Mouse (Mus musculus) forebrain, embryonic 16.5 days (tissue): ENCODE measurements around the gene Pnmal2. TPM values are rescaled to one million over a fixed set of nuclear protein-coding genes. Genes with fewer than 3 reads are reported as not detected.

ENCODE experiments used
- ATAC-seq: fragments of 200-750 bp; cut with Nextera tagmentation; 2 replicates; pipeline ENCODE4 v1.8.0; 2017; ENCODE audit warnings: mild to moderate bottlenecking, moderate library complexity
- H3K27ac ChIP-seq: fragments of 300-500 bp; sonication (generic); 2 replicates; pipeline ENCODE4 v1.5.1; 2014; ENCODE audit warnings: low read length, control low read depth
- H3K27me3 ChIP-seq: fragments of 300-500 bp; sonication (generic); replicated peaks from 2 replicates; pipeline ENCODE4 v1.6.1; 2014; ENCODE audit warnings: low read length; ENCODE audit not compliant: control insufficient read depth, insufficient read depth
- H3K36me3 ChIP-seq: fragments of 300-500 bp; sonication (generic); 2 replicates; pipeline ENCODE4 v1.6.1; 2014; ENCODE audit not compliant: control insufficient read depth, insufficient read depth
- H3K4me1 ChIP-seq: fragments of 300-500 bp; sonication (generic); replicated peaks from 2 replicates; pipeline ENCODE4 v1.6.1; 2014; ENCODE audit warnings: low read length; ENCODE audit not compliant: control insufficient read depth, insufficient read depth
- H3K4me2 ChIP-seq: fragments of 300-500 bp; sonication (generic); 2 replicates; pipeline ENCODE4 v1.6.1; 2014; ENCODE audit warnings: mild to moderate bottlenecking, low read length, control low read depth
- H3K4me3 ChIP-seq: fragments of 300-500 bp; sonication (generic); replicated peaks from 2 replicates; pipeline ENCODE4 v1.5.1; 2014; ENCODE audit warnings: mild to moderate bottlenecking, low read length, control low read depth
- H3K9ac ChIP-seq: fragments of 300-500 bp; sonication (generic); replicated peaks from 2 replicates; pipeline ENCODE4 v1.6.1; 2014; ENCODE audit warnings: low read depth, low read length, control low read depth
- H3K9me3 ChIP-seq: fragments of 300-500 bp; sonication (generic); 2 replicates; pipeline ENCODE4 v1.6.1; 2016; ENCODE audit warnings: low read length; ENCODE audit not compliant: control insufficient read depth
- WGBS: fragments of 180-500 bp; shearing (Covaris S2); extraction: QIAGEN DNeasy Blood & Tissue Kit; methylation state at CpG from one replicate; pipeline ENCODE4 v1.1.7; 2014; 5-methylcytosine and 5-hydroxymethylcytosine counted together
- polyA plus RNA-seq: library from polyadenylated mRNA; unstranded; fragments of >200 nt; fragmentation: Nextera tagmentation; extraction: Ambion mirVana; gene quantifications from 2 replicates; pipeline ENCODE4 v1.2.1, GENCODE M21; 2015

Gene Pnmal2
- polyA plus RNA-seq, 1 experiment from 2014 or later, result 118 TPM

DNA sequence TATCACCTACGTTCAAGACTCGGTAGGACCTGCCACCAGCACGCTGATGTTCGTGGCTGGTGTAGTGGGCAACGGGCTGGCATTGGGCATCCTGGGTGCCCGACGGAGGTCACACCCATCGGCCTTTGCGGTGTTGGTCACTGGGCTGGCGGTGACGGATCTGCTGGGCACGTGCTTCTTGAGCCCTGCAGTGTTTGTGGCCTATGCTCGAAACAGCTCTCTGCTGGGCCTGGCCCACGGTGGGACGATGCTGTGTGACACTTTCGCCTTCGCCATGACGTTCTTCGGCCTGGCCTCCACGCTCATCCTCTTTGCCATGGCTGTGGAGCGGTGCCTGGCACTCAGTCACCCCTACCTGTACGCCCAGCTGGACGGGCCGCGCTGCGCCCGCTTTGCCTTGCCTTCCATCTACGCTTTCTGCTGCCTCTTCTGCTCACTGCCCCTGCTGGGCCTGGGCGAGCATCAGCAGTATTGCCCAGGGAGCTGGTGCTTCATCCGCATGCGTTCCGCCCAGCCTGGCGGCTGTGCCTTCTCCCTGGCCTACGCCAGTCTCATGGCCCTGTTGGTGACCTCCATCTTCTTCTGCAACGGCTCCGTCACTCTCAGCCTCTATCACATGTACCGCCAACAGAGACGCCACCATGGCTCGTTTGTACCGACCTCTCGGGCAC is 37.5 kb upstream of the Pnmal2 start:
- no peaks in the 10 kb centered on the region; the same call in 1 of the 2 replicates for H3K4me1 ChIP-seq

DNA sequence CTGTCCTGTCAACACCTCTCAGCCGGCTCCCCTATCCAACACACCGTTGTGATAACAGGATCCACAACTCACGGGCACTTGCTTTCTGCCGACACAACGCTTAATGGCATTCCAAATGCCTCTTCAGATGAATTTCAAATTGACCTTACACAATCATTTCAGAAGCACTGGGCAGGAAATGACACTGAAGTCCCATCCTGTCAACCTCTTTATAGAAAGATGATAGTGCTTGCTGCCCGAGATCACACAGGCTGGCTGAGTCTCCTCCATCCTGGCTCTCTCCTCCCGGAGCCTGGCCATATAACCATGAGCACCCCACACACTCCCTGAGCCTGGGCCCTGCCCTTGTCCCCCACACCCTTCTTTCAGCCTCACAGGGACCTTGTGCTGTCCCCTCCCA is 36.6 kb upstream of the Pnmal2 start:
- Histone ChIP-seq H3K36me3 (no peaks in the 10 kb centered on the region), H3K27me3 (no peaks in the 10 kb centered on the region), H3K4me2 (no peak overlapping the region), H3K9ac (no peak overlapping the region), H3K4me3 (no peak overlapping the region), H3K9me3 (no peaks in the 10 kb centered on the region), H3K4me1 (no peaks in the 10 kb centered on the region; the same call in 1 of the 2 replicates), H3K27ac (no peak overlapping the region)
- 84% methylated on average over 7 of the region's 7 CpGs for WGBS
- ATAC-seq, result no peak

More for the DNA sequence above, 37.5 kb upstream of the Pnmal2 start:
- H3K36me3 ChIP-seq, result no peaks in the 10 kb centered on the region
- H3K27ac ChIP-seq, result no peak overlapping the region
- H3K9ac ChIP-seq, result no peak overlapping the region
- no peak overlapping the region for H3K4me3 ChIP-seq
- H3K27me3 ChIP-seq, result no peaks in the 10 kb centered on the region
- 94% methylated on average over 41 of the region's 41 CpGs for WGBS
- ATAC-seq, result no peak
- no peak overlapping the region for H3K4me2 ChIP-seq
- H3K9me3 ChIP-seq, result no peaks in the 10 kb centered on the region

DNA sequence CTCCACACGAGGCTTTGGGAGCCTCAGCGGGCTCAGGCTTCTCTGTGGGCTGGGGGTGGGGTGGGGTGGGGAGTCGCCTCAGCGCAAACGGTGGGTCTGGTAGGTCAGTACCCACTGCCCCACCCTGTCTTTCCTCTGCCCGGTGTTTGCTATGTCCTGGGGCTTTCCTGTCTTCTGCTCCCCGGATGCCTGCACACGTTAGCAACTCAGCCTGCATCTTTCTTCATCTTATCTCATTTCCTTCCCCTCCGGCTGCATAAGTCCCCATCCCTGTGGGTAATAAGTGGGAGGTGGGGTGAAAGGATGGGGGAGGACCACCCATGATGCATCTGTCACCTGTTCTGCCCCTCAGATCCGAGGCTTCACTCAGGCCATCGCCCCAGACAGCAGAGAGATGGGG is 36.1 kb upstream of the Pnmal2 start:
- no peak for ATAC-seq
- H3K9ac ChIP-seq, result no peak overlapping the region
- H3K27me3 ChIP-seq, result no peaks in the 10 kb centered on the region
- H3K9me3 ChIP-seq, result no peaks in the 10 kb centered on the region
- no peak overlapping the region for H3K27ac ChIP-seq
- no peak overlapping the region for H3K4me3 ChIP-seq
- 54% methylated on average over 11 of the region's 11 CpGs for WGBS
- H3K4me1 ChIP-seq, result no peaks in the 10 kb centered on the region; the same call in 1 of the 2 replicates
- H3K36me3 ChIP-seq, result no peaks in the 10 kb centered on the region
- no peak overlapping the region for H3K4me2 ChIP-seq

DNA sequence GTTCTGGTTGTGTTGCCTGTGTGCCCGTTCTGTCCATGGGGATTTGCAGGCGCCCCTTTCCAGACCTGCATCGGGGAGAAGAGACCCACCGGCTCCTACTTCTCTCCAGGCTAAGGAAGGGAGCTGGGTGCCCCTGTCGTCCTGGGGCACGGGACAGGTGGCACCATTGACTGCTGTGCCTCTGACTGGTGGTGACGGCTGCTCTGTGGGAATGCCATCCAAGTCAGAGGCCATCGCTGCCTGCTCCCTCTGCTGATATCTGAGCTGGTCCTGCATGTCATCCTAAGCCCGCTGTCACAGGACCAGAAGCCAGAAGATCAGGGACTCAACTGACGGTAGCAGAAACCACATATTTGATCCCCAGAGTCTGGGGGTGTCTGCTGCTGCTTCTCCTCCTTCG is 35.6 kb upstream of the Pnmal2 start:
- Histone ChIP-seq H3K4me2 (no peak overlapping the region), H3K27ac (no peak overlapping the region), H3K9ac (0 out of 2 replicates have a peak overlapping the region, but pooled peaks have one; percentile 20), H3K4me3 (no peak overlapping the region), H3K4me1 (no peaks in the 10 kb centered on the region; the same call in 1 of the 2 replicates), H3K27me3 (no peaks in the 10 kb centered on the region), H3K9me3 (no peaks in the 10 kb centered on the region), H3K36me3 (no peaks in the 10 kb centered on the region)
- WGBS, result 60% methylated on average over 11 of the region's 11 CpGs
- ATAC-seq, result no peak

DNA sequence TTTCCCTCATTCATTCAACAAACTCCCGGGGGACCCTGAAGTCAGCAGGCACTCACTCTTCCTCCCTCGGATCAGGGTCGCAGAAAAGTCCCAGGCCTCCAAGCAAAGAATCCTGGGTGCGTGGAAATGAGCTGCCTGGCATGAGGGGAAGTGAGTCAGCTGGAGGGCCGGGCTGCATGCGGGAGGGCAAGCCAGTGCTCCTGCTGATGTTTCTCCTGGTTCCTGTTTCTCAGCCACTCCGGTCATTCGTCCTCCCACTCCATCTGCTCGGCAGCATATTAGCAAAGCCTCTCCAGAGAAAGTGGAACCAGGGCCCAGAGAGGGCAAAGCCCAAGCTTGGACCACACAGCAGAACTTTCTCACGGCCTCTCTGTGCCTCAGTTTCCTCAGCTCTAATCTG is 34.6 kb upstream of the Pnmal2 start:
- no peak overlapping the region for H3K4me3 ChIP-seq
- H3K27ac ChIP-seq, result no peak overlapping the region
- 0 out of 2 replicates have a peak, but pooled peaks cover 2% of the 10 kb centered on the region for H3K36me3 ChIP-seq
- no peaks in the 10 kb centered on the region for H3K9me3 ChIP-seq
- no peak overlapping the region for H3K9ac ChIP-seq
- H3K4me1 ChIP-seq, result no peaks in the 10 kb centered on the region; the same call in 1 of the 2 replicates
- no peaks in the 10 kb centered on the region for H3K27me3 ChIP-seq
- H3K4me2 ChIP-seq, result no peak overlapping the region
- 59% methylated on average over 10 of the region's 10 CpGs for WGBS
- no peak for ATAC-seq

DNA sequence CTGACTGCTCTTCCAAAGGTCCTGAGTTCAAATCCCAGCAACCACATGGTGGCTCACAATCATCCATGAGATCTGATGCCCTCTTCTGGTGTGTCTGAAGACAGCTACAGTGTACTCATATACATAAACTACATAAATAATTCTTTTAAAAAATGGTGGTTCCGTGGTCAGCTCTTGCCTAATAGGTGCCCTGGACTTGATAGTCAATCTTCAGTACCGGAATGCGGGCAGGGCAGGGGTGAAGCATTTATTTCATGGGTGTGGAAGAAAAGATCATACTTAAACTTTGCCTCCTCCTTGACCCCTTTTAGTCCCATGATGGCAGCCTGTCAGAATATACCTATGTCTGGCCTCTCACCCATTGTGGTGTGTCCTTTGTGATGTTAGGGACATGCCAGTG is 32.6 kb upstream of the Pnmal2 start:
- Histone ChIP-seq H3K27ac (no peak overlapping the region), H3K4me2 (no peak overlapping the region), H3K4me1 (no peaks in the 10 kb centered on the region), H3K27me3 (no peaks in the 10 kb centered on the region), H3K36me3 (peaks cover 8% of the 10 kb centered on the region; the same call in 1 of the 2 replicates), H3K4me3 (no peak overlapping the region), H3K9ac (no peak overlapping the region), H3K9me3 (no peaks in the 10 kb centered on the region)
- no peak for ATAC-seq
- WGBS, result 91% methylated on average over 3 of the region's 3 CpGs

DNA sequence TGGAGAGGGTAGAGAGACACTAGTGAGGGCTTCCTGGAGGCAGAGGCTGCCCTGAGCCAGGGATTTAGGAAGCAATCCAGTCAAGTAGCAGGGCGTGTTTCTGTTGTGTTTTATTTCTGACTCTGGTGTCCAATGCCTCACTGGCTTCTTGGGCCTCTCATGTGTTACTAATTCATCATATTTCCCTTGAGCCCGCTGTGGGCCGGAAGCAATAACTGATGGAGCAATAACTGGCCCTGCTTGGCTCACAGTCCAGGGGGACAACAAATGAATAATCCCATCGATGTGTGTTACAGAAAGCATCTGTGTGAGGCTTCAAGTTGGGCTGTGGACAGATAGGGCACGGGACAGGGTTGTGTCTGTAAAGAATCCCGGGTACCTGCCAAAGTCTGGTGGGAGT is 32.1 kb upstream of the Pnmal2 start:
- WGBS, result 91% methylated on average over 6 of the region's 6 CpGs
- no peaks in the 10 kb centered on the region for H3K4me1 ChIP-seq
- no peak for ATAC-seq
- H3K4me3 ChIP-seq, result no peak overlapping the region
- H3K9ac ChIP-seq, result no peak overlapping the region
- H3K4me2 ChIP-seq, result no peak overlapping the region
- H3K27me3 ChIP-seq, result no peaks in the 10 kb centered on the region
- H3K36me3 ChIP-seq, result peaks cover 11% of the 10 kb centered on the region; the same call in 1 of the 2 replicates
- no peaks in the 10 kb centered on the region for H3K9me3 ChIP-seq
- no peak overlapping the region for H3K27ac ChIP-seq

DNA sequence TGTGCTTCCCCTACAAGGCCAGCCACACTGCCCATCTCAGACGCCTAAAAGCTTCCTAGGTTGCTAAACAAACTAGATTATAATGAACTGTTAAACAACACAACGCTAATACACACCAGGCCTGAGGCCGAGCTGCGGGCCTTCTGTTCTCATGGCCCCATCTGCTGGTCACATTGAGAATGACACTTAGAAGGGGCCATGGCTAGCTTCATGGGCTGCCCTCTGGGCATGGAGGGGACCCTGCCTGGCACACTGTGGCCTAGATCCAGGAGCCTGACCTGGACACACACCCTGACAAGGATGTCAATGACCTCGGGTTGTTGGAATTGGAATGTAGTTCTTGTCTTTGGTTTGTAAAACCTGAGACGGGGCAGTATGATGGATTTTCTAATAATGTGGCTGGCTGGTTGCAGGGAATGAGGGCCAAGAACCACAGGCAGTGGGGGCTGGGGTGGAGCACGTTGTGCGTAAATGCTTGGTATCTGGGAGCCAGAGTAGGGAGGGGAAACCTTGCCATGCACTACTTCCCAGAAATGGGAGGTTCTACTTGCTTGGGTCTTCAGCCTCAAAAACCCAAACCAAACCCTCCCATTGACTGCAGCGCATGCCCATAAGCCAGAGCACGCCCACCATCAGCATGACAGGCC is 30.6 kb upstream of the Pnmal2 start:
- Histone ChIP-seq H3K27me3 (no peaks in the 10 kb centered on the region), H3K4me2 (no peak overlapping the region), H3K27ac (no peak overlapping the region), H3K9ac (no peak overlapping the region), H3K9me3 (no peaks in the 10 kb centered on the region), H3K4me3 (no peak overlapping the region), H3K36me3 (peaks cover 15% of the 10 kb centered on the region; the same call in 1 of the 2 replicates), H3K4me1 (no peaks in the 10 kb centered on the region; the same call in 1 of the 2 replicates)
- peak; percentile 72 for ATAC-seq
- 37% methylated on average over 10 of the region's 10 CpGs for WGBS

DNA sequence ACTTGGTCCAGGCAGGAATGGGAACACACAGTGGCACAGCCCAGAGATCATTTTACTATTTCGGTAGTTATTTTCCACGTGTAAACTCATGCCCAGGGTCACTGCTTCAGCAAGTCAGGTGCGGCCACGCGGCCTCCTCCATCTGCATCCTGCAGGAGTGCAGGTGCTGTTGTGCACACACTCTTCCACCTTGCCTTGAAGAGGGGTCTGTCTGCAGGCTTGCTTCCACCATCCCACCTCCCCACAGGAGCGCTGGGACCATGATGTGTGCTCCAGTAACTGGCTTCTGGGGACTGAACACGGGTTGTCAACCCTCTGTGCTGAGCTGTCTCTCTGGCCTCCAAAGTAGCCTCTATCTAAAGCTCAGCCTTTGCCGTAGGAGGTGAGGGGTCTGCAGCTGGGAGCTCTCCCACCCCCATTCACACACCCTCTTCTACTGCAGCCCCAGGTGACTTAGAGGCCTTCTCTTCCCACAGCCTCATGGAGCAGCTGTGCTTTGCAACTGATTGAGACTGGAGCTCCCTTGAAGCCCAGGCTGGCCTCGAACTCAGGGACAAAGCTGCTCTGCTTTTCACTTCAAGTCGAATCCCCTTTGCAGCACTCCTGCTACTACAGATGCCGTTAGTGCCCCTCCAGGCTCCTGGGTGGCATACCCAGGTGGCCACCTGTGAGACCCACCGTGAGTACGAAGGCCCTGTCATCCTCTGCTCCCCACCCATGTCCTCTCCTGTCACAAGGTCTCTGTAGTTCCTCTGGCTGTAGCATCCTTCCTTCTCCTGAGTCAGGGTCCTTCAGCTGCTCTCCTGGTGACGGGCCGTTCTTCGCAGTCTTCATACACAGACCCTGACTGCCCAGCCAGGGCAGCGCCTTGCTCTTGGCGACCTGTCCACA is 29.8 kb upstream of the Pnmal2 start:
- H3K4me1 ChIP-seq, result peaks cover 5% of the 10 kb centered on the region
- no peak overlapping the region for H3K9ac ChIP-seq
- H3K4me3 ChIP-seq, result no peak overlapping the region
- no peak overlapping the region for H3K4me2 ChIP-seq
- no peaks in the 10 kb centered on the region for H3K9me3 ChIP-seq
- H3K27ac ChIP-seq, result no peak overlapping the region
- peaks cover 15% of the 10 kb centered on the region; the same call in 1 of the 2 replicates for H3K36me3 ChIP-seq
- 0 out of 2 replicates have a peak, but pooled peaks have one; percentile 2 for ATAC-seq
- H3K27me3 ChIP-seq, result no peaks in the 10 kb centered on the region
- 83% methylated on average over 18 of the region's 18 CpGs for WGBS
